Mouse (Mus musculus): ENCODE results near the gene 1700042G07Rik.

1700042G07Rik gene

DNA sequence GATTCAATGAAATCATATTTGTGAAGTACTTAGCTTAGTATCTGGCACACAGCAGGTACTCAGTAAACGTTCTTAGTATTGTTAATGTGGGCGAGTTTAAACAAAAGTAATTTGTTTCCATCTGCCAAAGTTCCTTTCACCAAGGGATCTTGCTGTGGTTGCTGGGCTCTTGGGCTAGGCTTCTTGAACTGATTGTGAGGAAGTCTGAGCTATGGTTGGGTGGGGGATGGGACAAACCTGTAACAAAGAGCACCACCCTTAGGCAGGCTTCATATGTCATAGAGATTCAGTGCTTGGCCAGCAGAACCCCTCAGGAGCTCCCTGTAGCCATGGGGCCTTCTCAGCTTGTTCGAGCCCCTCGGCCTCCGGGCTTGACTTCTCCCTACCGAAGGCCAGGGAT is at the start of gene 1700042G07Rik, which contains the start of gene Gm49337:
Gene 1700042G07Rik (plus strand): TSS at position 301 of the 400 bp plus-strand sequence.
Gene Gm49337 (plus strand): TSS at position 313 of the 400 bp plus-strand sequence.
- no peak for DNase-seq

DNA sequence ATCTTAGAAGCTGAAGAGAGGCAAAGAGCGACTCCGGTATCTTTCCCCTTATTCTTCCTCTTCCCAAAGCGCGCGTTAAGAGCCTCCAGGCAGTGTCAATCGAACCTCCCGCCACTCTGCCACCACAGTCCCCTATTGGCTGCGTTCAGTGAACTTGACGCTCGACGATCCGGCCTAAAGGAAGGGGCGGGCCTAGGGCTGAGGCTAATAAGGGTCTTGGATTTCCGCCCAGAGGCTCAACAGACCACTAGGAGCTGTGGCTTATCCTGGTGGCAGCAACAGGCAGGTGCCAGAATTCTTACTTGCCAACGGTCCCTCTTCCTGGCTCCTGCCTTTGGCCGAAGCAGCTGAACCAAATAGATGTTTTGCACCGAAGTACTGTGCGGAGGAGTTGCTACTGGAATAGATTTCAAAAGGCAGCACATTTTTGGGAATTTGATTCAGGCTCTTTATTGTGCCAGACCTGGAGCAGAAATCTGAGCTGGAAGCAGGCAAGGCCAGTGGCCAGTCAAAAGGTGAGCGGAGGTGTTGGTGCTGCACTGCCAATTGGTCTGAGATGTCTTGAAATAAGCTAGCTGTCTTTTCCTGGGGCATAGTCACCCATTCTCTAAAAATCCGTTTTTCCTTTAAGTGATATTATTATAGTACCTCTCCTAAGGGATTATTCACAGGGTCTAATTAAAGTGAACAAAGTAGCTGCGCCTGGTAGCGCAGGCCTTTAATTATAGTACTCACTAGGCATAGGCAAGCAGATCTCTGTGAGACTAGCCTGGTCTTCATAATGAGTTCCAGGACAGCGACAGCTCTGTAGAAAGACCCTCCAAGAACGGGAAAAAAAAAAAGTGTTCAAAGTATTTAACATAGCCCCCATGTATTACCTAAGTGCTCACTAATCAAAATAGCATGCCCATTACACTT is 49.3 kb upstream of the 1700042G07Rik start, which contains the start of the genes Rad54l and Pomgnt1:
Gene Rad54l (minus strand): TSS at position 89 of the 918 bp plus-strand sequence.
Gene Pomgnt1 (plus strand): TSS at position 239 of the 918 bp plus-strand sequence.
- peak; percentile 71 to 81 for DNase-seq

DNA sequence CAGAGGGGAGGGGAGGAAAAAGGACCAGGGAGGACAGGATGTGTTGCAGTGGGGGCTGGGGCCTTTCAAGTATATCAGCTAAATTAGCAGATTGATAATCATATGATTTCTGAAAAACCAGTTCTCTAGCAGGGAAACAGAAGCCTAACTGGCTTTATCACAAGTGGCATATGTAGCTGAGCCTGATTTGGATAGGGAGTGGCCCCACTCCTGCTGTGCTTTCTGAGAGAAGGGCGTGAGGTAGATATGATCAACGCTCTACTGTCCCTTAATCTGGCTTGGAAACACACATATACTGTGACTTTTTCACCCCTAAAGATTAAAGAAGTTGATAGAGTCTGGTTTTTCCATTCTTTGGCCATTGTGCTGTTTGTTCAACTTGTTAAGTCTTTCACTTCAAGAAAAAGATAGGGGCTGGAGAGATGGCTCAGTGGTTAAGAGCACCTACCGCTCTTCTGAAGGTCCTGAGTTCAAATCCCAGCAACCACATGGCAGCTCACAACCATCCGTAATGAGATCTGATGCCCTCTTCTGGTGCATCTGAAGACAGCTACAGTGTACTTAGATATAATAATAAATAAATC is 47.3 kb upstream of the 1700042G07Rik start:
- DNase-seq = no peak

DNA sequence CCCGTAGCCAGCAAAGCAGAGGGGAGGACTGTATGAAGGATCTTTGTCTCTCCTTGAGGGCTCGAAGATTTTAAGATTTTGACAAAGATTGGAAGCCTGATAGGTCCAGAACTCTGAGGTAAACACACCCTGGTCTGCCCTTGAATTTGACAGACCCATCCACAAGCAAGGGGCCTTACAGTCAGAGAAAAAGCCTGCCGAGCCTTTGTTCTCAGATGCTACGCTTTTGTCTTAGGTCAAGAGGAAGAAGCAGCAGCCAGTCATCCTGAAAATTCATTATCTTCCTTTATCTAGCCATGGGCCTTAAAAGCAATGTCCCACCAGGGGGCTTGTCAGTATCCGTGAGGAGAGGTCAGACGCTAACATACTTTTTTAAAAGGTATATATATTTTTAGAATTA is 45.2 kb upstream of the 1700042G07Rik start:
- no peak for DNase-seq

DNA sequence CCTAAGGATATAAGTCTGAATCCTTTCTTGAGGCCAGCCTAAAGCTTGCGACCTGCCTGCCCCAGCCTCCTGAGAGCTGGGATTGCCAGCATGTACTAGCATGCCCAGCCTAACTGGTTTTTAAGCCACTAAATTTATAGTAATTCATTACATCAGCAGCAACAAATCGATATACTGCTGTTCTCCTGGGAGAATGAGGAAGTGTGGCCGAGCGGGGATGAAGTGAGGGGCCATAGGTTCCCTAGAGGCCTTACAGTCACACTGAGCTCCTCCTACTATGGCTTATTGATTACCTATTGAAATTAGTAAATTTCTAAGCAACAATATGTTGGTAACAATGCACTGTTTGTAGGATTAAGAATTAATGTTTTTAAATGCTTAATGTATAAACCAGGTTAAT is 40.0 kb upstream of the 1700042G07Rik start:
- DNase-seq = no peak

DNA sequence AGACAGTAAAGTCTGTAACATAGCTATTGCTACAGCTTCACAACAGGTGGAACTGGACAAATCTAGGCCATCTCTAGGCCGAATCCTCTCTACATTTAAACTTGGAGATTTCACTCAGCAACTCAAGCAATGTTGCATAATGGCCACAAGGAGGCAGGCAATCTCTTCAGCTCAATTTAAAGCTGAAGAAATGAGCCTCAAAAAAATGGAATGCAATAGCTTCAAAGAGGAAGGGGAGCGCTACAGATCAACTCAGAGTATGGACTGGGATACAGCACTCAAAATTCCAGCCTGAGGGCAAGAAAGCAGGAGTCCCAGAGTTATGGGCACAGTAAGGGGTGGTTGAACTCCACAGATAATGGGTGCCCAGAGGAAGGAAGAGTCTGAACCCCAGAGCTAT is 38.2 kb upstream of the 1700042G07Rik start:
- DNase-seq = no peak

DNA sequence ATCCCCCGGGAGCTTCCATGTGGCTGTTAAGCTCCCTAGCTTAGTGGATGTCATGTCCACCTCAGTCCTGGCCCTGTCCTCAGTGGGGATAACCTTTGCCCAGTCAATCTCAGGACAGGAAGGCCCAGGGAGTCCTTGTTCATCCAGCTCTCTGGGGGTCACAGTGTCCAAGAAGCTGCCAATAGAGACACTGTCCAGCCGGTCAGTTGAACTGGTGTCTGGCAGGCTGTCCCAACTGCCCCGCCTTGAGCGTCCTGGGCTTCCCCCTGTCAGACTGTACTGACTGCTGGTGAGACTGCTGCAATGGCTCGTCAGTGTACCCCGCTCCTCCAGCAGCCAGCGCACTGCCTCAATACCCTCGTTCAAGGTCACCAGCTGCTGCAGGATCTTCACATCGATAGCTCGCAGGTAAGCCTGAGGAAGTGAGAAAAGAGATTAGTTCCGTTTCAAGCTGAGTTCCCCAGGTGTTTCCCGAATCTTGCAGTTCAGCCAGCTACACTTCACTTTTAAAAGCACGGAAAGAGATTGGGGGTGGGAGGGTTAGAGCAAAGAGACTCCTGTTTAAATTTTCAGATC is 35.7 kb upstream of the 1700042G07Rik start:
- no peak for DNase-seq

DNA sequence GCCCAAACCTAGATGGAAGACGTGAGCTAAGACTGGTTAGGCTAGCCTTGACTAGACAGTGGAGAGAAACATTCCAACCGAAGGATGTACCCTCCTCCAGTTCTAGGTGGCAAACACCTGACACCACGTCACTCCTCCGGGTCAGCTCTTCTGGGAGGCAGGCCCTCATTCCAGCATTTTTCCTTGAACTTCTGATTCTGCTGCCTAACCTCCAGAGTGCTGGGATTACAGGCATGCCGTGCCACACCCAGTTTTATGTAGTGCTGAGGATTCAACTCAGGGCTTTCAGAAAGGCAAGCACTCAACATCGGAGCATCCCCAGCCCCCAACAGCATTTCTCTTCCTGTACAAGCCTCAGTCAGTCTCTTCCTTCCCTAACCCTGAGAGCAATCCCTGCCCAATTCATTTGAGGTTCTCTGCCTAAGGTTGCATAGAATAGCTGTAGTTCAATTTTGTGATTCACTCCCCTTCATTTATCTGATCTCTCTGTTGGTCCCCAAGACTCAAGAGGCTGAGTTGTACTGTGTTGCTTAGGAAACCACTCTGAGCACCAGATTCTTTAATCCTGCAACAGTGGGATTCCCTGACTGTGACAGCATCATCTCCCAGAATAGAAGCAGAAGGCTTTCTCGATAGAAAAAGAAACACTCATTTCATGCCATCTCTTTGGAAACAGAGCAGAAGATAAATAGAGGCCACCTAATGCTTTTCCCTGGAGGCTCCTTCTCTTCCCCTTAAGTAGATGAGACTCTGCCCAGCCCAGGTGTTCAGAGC is 32.2 kb upstream of the 1700042G07Rik start:
- no peak for DNase-seq

DNA sequence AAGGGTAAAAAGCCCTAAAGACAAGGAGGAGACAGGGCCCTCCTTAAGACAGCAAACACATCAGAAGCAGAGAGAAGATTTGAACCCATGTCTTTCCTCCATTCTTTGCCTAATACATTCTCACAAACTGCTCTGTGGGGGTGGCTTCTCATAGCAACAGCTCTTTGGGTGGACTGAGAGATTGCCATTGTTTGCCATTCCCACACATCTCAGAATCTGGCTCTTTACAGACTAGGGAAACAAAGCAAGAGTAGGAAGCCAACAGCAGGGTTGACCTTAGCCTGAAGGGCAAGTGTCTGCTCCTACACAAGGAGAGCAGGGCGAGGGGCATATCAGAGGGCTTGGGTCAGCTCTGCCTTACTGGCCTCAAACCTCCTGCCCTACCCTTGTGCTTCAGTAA is 31.4 kb upstream of the 1700042G07Rik start:
- DNase-seq = no peak

DNA sequence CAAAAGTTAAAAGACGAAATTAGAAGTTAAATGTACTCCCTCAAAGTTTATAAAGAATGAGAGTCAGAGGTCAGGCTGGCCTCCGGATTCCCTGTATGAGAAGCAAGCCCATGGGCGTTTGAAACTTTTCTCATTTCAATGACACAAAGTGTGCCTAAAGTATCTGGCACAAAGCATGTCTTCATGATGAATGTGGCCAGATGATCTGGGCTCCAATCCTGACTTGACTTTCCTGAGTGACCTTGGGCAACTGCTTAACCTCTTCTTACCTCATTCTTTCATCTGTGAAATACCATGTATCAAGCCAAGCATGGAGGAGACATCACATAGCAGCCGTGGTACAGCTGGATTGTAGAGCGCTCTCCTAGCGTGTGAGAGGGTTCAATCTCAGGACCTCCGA is 30.9 kb upstream of the 1700042G07Rik start:
- no peak for DNase-seq

DNA sequence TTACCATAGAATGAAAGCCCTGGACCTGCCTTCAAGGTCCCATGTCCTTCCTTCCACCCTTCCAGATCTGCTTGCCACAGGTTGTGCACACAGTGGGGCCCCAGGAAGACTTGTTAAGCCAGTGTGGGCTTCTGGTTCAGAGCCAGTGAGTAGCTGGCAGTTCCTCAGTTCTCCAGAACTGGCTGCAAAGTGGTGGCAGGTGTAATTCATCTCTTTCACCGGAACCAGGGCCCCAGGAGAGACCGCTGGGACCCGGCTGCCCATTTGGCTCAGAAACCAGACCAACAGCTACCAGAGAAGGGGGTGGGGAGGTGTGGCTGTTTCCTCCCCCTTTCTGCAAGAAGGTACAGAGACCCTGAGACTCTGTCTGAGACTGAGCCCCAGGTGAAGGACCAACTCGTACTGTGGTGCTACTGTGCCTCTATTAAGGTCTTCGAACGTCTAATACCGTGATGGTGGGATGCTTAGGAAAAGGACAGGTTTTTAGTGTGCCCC is 29.8 kb upstream of the 1700042G07Rik start:
- DNase-seq = no peak

DNA sequence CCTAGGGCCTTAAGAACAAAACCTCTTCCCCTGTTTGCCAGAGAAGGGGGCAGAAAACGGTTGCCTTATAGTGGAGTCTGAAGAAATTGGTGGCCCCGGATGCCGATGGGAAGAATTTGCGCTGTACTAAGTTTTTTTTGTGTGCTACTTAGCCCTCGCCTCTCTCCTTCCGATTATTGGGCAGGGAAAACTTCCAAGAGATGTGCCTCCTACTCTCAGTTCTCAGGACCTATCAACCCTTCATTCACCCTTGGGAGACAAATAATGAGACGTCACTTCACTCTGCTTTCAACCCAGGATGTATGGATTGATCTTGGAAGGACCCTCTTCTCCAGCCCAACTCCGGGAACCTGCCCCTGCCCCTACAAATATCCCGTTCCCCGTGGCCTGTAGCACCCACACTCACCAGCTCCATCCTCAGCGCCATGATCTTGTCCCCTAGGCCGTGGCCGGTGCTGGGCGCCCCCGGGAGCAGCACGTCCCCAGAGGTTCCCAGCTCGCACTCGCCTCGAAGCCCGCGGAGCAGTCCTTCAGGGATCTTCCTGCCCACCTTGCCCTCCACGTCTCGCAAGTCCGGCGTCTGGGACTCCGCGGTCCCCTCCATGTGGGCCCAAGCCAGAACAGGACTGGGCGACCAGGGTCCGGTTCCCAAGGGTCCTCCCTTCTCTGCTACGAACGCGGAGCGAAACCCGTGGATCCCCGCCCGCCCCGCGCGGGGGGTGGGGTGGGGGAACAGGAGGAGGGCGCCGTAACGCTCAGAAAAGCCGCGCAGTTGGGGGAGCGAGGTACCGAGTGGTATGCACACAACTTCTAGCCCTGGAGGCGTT is 29.1 kb upstream of the 1700042G07Rik start:
- peak; percentile 58 to 68 for DNase-seq

DNA sequence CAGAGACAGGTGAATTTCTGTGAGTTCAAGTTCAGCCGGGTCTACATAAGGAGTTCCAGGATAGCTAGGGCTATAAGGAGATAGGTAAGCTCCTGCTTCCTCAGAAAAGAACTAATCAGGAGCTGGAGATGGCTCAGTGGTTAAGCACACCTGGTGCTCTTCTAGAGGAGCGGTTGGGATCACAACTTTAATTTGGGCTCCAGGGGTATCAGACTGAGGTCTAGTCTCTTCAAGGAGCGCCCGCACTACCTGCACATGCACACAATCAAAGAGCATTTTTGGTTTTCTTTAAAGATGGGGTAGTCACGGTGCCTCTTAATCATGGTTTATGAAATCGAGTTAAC is 23.4 kb upstream of the 1700042G07Rik start:
- DNase-seq = no peak

DNA sequence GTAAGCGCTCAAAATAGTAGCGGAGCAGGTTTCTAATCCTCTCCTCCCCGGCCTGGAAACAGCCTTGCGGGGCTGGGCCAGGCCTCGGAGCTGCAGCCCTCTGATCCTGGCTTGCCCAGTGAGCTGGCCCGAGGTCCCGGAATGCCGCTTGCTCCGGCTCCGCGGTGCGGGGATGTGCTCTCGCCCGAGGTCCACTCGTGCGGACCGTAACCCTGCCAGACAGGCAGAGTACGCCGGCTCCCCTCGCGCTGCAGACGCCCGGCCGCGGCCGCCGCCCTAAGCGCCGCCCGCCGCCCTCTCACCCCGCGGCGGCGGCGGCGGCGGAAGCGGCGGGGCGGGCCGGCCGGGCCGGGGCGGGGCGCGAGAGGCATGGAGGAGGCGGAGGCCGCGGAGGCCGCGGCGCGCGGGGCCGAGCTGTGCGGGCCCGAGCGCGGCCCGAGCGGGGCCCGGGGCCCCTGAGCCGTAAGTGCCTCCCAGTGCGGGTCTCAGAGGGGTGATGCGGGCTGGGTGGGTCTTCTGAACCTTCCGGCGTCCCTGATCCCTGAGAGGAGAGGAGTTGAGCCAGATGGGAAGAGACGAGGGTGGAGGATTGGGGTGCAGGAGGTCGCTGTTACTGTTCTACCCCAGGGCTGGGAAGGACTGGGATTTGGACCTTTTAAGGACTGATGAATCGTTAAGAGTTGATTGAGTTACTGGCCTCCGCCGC is 22.9 kb upstream of the 1700042G07Rik start:
- peak; percentile 71 to 73 for DNase-seq

DNA sequence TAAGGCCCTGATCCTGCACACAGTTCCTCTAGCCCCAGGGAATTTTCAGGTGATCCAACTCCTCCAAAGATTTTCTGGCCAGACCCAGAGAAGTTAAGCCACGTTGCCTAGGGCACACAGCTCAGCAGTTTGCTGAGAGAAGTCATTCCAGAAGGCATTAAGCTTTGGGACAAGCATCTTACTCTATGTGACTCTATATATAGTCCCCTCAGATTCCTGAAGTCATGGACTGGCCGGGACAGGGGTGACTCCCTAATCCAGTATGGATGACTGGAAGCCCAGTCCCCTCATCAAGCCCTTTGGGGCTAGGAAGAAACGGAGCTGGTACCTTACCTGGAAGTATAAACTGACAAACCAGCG is 22.3 kb upstream of the 1700042G07Rik start:
- no peak for DNase-seq

DNA sequence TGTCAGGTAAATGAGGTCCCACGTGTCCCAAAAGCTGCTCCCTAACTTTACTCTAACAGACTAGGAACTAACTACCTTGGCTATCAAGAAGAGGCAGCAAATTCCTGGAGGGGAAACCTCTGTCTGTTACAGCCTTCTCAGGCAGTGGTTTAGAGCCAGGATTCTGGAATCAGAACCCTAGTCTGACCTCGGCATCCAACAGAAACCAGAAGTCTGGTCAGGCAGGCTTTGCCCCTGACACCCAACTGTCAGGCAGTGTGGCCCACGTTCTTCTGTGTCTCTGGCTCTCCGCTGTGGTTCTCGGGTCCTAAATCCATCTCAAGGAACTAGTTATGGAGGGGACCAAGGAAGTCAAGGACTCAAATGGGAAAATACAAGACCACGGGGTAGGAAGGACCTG is 21.9 kb upstream of the 1700042G07Rik start, which contains the start of gene Lurap1:
Gene Lurap1 (minus strand): TSS at position 101 of the 400 bp plus-strand sequence.
- no peak for DNase-seq

DNA sequence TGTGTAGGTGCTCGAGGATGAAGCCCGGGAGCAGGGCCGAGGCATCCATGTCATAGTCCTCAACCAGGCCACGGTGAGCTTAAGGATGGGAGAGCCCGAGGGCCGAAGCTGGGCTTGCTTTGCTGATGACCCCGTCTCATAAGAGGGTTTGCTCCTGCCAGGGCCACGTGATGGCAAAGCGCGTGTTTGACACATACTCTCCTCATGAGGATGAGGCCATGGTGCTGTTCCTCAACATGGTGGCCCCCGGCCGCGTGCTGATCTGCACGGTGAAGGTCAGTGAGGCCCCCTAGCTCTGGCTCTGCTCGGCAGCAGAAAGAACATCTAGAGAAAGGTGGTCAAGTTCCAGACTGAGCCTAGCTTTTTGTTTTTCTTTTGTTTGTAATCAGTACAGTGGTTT is 20.5 kb upstream of the 1700042G07Rik start:
- no peak for DNase-seq

DNA sequence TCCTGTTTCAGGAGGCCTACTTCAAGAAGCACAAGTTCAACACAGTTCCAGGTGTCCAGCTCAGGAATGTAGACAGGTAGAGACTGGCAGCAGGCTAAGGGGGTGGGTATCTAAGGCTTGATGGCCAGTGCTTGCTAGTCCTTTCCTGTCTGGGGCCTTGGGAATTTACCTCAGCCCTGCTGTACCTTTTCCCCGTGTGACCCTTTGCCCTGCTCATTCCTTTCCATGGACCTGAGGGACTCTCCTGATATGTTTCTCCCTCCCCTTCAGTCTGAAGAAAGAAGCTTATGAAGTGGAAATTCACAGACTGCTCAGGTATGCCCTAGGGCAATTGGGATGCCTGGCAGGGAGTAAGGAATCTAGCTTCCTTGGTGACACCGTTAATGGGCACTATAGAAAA is 15.3 kb upstream of the 1700042G07Rik start:
- no peak for DNase-seq

DNA sequence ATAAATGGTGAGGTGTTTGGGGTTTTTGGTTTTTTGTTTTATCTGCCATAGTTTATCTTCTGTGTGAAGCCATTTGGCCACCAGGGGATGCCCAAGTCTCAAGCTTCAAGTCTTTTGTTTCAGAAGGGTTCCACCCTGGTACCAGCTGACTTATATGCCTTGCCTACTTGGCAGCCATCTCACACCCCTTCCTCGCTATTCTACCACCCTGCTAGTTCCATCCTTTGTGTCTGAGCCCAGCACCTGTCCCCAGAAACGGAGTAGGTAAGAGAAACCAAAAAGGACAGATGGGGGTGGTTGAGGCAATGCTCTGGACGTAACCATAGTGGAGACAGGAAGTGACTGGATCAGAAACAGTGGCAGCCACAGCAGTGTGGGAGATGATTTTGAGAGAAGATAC is 13.3 kb upstream of the 1700042G07Rik start:
- DNase-seq = peak; percentile 52 to 56

DNA sequence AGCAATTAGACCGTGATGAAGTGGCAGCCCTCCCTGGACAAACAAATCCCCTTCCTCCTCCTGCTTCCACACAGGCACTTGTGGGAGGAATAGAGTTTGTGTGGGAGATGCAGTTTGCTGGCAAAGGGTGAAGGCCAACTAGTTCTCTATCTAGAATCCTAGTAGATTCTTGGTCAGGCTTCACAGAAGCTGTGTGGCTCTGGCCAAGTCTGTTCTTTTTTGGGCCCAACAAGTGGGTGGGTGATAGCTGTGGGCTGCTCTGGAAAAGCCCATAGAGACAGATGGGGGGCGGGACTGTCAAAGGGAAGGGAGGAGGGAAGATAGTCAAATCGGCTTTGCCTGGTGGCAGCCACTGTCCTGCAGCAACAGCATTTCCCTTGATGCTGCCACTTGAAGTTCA is 12.4 kb upstream of the 1700042G07Rik start:
- DNase-seq = no peak

DNA sequence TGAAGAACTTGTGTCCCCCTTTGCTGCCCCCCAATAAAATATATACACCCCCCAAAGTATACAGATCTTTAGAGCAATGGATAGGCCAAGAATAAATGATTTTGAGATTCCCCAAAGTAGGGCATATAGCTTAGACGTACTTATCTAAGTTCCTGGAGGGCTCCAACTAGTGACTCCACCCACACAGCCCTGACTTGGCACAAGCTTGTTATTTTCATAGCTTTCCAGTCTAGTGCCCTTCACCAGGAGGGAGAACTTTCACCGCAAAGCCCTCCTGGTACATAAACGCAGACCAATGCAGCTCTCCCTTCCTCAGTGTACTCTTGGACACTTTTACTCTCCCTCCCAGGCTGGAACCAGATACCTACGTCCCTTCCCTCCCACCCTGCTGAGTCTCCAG is 11.0 kb upstream of the 1700042G07Rik start:
- DNase-seq = no peak
